Mouse (Mus musculus) hindbrain, embryonic 12.5 days (tissue): ENCODE results near the gene Arid5b. TPM values are rescaled to one million over a fixed set of nuclear protein-coding genes. Genes with fewer than 3 reads are reported as not detected.

Experiments
- ATAC-seq: fragments of 200-750 bp; cut with Nextera tagmentation; 2 replicates; pipeline ENCODE4 v1.8.0; 2017; ENCODE audit warnings: moderate TSS enrichment; ENCODE audit not compliant: low FRiP score
- H3K27ac ChIP-seq: fragments of 300-500 bp; sonication (generic); 2 replicates; pipeline ENCODE4 v1.5.1; 2016; ENCODE audit warnings: mild to moderate bottlenecking
- H3K27me3 ChIP-seq: fragments of 300-500 bp; sonication (generic); 2 replicates; pipeline ENCODE4 v1.6.1; 2016; ENCODE audit warnings: mild to moderate bottlenecking
- H3K36me3 ChIP-seq: fragments of 300-500 bp; sonication (generic); 2 replicates; pipeline ENCODE4 v1.6.1; 2016; ENCODE audit warnings: mild to moderate bottlenecking
- H3K4me1 ChIP-seq: fragments of 300-500 bp; sonication (generic); 2 replicates; pipeline ENCODE4 v1.6.1; 2016
- H3K4me2 ChIP-seq: fragments of 300-500 bp; sonication (generic); replicated peaks from 2 replicates; pipeline ENCODE4 v1.6.1; 2016; ENCODE audit warnings: mild to moderate bottlenecking
- H3K4me3 ChIP-seq: fragments of 300-500 bp; sonication (generic); 2 replicates; pipeline ENCODE4 v1.5.1; 2016; ENCODE audit warnings: mild to moderate bottlenecking
- H3K9ac ChIP-seq: fragments of 300-500 bp; sonication (generic); 2 replicates; pipeline ENCODE4 v1.6.1; 2016; ENCODE audit warnings: mild to moderate bottlenecking, moderate library complexity
- H3K9me3 ChIP-seq: fragments of 300-500 bp; sonication (generic); replicated peaks from 2 replicates; pipeline ENCODE4 v1.6.1; 2016; ENCODE audit warnings: mild to moderate bottlenecking
- WGBS: fragments of 180-500 bp; shearing (Covaris S2); methylation state at CpG from one replicate; pipeline ENCODE4 v1.1.7; 2016; 5-methylcytosine and 5-hydroxymethylcytosine counted together
- polyA plus RNA-seq: library from polyadenylated mRNA; unstranded; fragments of >200 nt; fragmentation: Nextera tagmentation; extraction: Ambion mirVana; gene quantifications from 2 replicates; pipeline ENCODE4 v1.2.1, GENCODE M21; 2016

The Arid5b gene
- polyA plus RNA-seq, 1 experiment from 2014 or later = 28.2 TPM

DNA sequence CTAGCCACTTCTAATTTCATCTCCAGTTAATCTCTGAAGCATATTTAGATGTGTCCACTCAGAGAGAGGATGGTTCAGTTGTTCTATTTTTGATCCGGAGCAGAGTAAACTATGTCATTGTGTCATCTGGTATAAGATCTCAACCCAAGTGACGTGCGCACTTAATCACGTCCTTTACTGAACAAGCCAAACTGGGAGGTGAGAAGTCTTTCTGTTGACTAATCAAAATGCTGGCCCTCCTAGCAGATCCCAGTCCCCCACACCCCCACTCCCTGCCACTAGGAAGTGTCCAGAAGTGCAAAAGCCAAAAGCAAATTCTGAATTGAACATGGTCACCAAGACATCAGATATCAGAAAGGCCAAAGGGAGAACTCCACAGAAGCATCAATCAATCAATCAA lies 144.0 kb downstream of the Arid5b start:
- ATAC-seq = no peak
- Histone ChIP-seq H3K36me3 (0 out of 2 replicates have a peak, but pooled peaks cover 7% of the 10 kb centered on the region), H3K9ac (no peak overlapping the region), H3K4me2 (no peak overlapping the region), H3K4me3 (no peak overlapping the region), H3K9me3 (no peaks in the 10 kb centered on the region), H3K27me3 (no peaks in the 10 kb centered on the region), H3K4me1 (peaks cover 36% of the 10 kb centered on the region), H3K27ac (no peak overlapping the region)
- WGBS = 82% methylated on average over 4 of the region's 4 CpGs

DNA sequence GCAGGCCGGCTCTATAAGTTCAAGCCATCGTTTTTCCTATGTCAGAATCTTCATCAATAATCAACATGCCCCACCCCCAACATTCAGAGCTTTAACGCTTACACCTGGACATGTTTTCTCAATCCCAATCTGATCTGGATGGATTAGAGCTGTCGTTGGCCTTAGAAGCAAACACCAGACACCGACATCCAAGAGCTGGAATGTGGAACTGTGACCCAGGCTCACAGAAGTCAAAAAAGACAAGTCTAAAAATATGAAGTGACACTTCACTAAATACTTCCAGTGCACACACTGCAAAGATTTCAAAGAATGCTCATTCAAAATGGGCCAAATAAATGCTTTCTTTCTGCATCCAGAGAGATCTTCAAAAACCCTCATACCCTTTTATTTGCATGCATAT lies 144.5 kb downstream of the Arid5b start:
- ATAC-seq = no peak
- no peaks in the 10 kb centered on the region for H3K9me3 ChIP-seq
- WGBS = 69% methylated on average over 5 of the region's 5 CpGs
- no peak overlapping the region for H3K9ac ChIP-seq
- no peaks in the 10 kb centered on the region for H3K27me3 ChIP-seq
- H3K4me3 ChIP-seq = no peak overlapping the region
- 0 out of 2 replicates have a peak, but pooled peaks cover 7% of the 10 kb centered on the region for H3K36me3 ChIP-seq
- H3K4me1 ChIP-seq = peaks cover 36% of the 10 kb centered on the region
- H3K27ac ChIP-seq = no peak overlapping the region
- H3K4me2 ChIP-seq = no peak overlapping the region

DNA sequence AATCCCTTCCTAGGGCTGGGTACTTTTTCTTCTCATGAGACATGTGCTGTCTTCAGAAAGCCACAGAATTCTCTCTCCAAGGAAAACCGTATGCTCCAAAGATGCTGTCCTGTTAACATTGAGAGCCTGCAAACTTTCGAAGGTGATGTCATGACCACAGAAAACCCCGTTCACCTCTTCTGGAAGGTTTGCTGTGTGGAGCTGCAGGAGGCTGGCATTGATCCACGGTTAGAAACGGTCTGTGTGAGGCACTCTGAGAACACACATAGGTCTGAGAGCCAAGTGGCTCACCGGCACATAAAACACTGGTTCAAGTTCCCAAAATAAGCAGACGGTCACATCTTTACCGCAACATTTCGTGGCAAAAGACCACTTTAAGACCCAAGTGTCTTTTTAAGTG lies 145.9 kb downstream of the Arid5b start:
- no peak for ATAC-seq
- no peak overlapping the region for H3K27ac ChIP-seq
- peaks cover 35% of the 10 kb centered on the region for H3K4me1 ChIP-seq
- H3K9me3 ChIP-seq = no peaks in the 10 kb centered on the region
- 94% methylated on average over 9 of the region's 9 CpGs for WGBS
- H3K4me3 ChIP-seq = no peak overlapping the region
- no peak overlapping the region for H3K4me2 ChIP-seq
- no peak overlapping the region for H3K9ac ChIP-seq
- 0 out of 2 replicates have a peak, but pooled peaks cover 7% of the 10 kb centered on the region for H3K36me3 ChIP-seq
- H3K27me3 ChIP-seq = no peaks in the 10 kb centered on the region

DNA sequence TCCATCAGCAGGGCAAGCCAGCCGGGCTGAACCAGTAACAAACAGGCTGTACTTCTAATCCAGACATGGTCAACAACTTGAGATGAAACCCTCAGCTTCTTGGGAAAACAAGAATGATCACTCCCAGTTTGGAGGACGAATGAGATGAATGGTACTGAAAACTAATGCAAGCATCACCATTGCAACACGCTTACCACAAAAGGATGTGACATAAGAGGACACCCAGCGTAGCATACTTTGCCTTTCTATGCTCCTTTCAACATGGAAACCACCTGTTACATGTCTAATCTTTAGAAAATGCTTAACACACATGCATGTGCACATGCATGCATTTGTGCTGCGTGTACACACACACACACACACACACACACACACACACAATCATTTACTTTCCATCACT lies 146.4 kb downstream of the Arid5b start:
- H3K4me3 ChIP-seq = no peak overlapping the region
- H3K36me3 ChIP-seq = 0 out of 2 replicates have a peak, but pooled peaks cover 7% of the 10 kb centered on the region
- H3K27ac ChIP-seq = no peak overlapping the region
- no peak overlapping the region for H3K9ac ChIP-seq
- ATAC-seq = no peak
- peaks cover 30% of the 10 kb centered on the region for H3K4me1 ChIP-seq
- H3K9me3 ChIP-seq = no peaks in the 10 kb centered on the region
- no peak overlapping the region for H3K4me2 ChIP-seq
- no peaks in the 10 kb centered on the region for H3K27me3 ChIP-seq
- WGBS = 92% methylated on average over 5 of the region's 5 CpGs

DNA sequence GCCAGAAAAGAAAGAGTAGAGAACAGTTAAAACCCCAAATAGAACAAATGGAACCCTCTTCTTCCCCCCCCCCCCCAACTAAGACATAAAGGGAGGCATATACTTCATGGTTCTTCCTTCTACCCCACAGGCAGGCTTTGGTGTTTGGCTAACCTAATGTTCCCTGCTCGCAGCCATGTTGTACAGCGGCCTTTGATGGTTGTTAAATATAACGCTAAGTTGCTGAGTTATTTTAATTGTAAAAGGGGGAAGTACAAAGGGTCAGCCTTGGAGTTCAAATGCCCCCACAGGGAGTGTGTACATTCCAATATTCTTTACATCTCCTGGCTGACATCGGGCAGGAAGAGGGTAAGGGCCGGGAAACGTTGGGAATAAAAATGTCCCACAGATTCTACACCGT lies 148.9 kb downstream of the Arid5b start:
- no peak overlapping the region for H3K27ac ChIP-seq
- H3K4me1 ChIP-seq = peaks cover 5% of the 10 kb centered on the region; the same call in 1 of the 2 replicates
- H3K9me3 ChIP-seq = no peaks in the 10 kb centered on the region
- H3K4me3 ChIP-seq = no peak overlapping the region
- 46% methylated on average over 7 of the region's 7 CpGs for WGBS
- no peak overlapping the region for H3K4me2 ChIP-seq
- no peak overlapping the region for H3K9ac ChIP-seq
- H3K36me3 ChIP-seq = 0 out of 2 replicates have a peak, but pooled peaks cover 7% of the 10 kb centered on the region
- ATAC-seq = no peak
- H3K27me3 ChIP-seq = no peaks in the 10 kb centered on the region

DNA sequence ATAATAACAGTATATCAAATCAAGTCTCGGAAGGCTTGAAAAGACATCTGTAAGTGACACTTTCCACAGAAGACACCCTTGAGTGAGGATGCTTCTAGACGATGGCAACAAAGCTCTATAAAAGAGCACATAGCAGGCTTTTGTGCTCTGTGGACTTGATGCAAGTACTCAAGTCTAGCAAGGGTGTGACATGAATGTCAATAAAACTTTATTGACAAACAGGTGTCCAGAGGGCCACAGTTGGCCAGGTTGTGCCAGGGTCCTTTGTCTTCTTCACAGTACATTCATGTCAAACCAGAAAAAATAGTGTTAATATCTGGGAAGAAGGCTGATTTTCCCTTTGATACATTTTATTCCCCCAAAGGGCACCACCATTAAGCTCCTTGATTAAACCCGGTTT lies 149.5 kb downstream of the Arid5b start:
- 0 out of 2 replicates have a peak, but pooled peaks cover 7% of the 10 kb centered on the region for H3K36me3 ChIP-seq
- no peak overlapping the region for H3K4me2 ChIP-seq
- H3K27ac ChIP-seq = no peak overlapping the region
- no peak for ATAC-seq
- peaks cover 4% of the 10 kb centered on the region; the same call in 1 of the 2 replicates for H3K4me1 ChIP-seq
- no peaks in the 10 kb centered on the region for H3K9me3 ChIP-seq
- H3K9ac ChIP-seq = no peak overlapping the region
- no peaks in the 10 kb centered on the region for H3K27me3 ChIP-seq
- no peak overlapping the region for H3K4me3 ChIP-seq
- WGBS = 83% methylated on average over 3 of the region's 3 CpGs

DNA sequence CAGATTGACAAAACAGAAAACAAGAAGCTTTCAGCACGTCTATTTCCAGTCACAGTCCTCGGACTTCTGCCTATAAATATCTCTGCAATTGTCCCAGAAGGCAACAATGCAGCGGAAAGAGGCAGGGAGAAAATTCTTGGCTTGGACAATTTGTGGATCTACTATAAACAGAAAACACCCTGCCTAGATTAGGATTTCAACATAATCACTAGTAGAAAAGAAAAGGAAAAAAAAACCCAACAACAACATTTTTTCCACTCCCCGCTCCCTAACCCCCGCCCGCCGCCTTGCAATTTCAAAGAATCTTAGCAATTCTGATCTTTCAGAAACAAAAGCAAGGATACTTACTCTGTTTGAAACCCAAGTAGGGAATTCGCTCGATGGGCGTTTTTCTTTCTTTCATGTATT lies 150.1 kb downstream of the Arid5b start:
- no peak for ATAC-seq
- H3K36me3 ChIP-seq = 0 out of 2 replicates have a peak, but pooled peaks cover 6% of the 10 kb centered on the region
- H3K27me3 ChIP-seq = no peaks in the 10 kb centered on the region
- WGBS = 73% methylated on average over 10 of the region's 10 CpGs
- no peak overlapping the region for H3K4me3 ChIP-seq
- H3K4me2 ChIP-seq = no peak overlapping the region
- H3K27ac ChIP-seq = no peak overlapping the region
- peaks cover 4% of the 10 kb centered on the region; the same call in 1 of the 2 replicates for H3K4me1 ChIP-seq
- H3K9me3 ChIP-seq = no peaks in the 10 kb centered on the region
- no peak overlapping the region for H3K9ac ChIP-seq

DNA sequence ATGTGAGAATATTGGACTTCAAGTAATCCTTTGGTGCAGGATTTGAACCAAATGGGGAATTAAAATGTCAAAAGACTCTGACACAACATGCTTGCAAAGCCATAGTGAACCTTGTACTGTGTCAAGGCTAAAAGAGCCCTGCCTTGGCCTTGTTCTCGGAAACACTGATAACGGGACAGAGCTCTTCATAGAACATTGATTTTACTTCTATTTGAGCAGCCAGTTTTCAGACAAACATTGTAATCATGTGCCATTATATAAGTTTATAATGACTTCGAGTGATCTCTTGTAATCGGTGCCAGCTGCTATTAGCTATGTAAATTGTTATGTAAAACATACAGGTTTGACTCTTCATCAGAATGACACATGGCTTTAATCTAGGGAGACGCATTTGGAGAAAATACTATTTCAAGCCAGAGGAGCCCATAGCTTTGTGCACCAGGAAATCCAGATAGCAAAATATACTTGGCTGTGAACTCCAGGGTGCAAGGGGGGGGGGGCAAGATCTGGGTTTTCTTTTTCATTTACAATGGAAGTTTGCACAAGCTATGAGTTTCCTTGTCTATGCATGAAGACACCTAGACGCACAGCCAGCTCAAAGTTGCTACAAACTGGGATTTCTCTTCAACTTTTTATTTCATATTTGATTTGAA lies 150.8 kb downstream of the Arid5b start:
- no peaks in the 10 kb centered on the region for H3K9me3 ChIP-seq
- no peaks in the 10 kb centered on the region for H3K36me3 ChIP-seq
- no peak overlapping the region for H3K27ac ChIP-seq
- H3K4me1 ChIP-seq = peaks cover 4% of the 10 kb centered on the region; the same call in 1 of the 2 replicates
- no peaks in the 10 kb centered on the region for H3K27me3 ChIP-seq
- no peak overlapping the region for H3K9ac ChIP-seq
- H3K4me2 ChIP-seq = no peak overlapping the region
- H3K4me3 ChIP-seq = no peak overlapping the region
- WGBS = 78% methylated on average over 6 of the region's 6 CpGs
- no peak for ATAC-seq

DNA sequence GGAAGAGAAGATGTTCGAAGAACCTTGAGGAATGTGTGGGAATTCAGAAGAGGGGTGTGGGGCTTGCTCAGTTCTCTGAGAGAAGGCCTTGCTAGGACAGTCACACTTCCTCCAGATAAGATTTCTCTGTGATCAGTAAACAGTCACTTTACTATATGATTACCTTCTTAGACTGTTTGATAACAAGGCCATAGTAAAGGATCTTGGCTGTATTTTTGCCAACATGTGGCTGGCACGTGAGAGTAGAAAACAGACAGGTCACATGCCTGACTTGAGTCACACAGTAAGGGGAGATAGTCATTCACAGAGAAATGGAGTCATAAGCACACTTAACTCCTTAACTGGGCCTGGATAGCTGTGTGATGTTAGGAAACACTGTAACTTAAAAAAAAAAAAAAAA lies 151.4 kb downstream of the Arid5b start:
- Histone ChIP-seq H3K9me3 (no peaks in the 10 kb centered on the region), H3K4me2 (no peak overlapping the region), H3K27me3 (no peaks in the 10 kb centered on the region), H3K4me1 (peaks cover 4% of the 10 kb centered on the region; the same call in 1 of the 2 replicates), H3K27ac (no peak overlapping the region), H3K4me3 (no peak overlapping the region), H3K9ac (no peak overlapping the region), H3K36me3 (no peaks in the 10 kb centered on the region)
- WGBS = 69% methylated on average over 2 of the region's 2 CpGs
- no peak for ATAC-seq

DNA sequence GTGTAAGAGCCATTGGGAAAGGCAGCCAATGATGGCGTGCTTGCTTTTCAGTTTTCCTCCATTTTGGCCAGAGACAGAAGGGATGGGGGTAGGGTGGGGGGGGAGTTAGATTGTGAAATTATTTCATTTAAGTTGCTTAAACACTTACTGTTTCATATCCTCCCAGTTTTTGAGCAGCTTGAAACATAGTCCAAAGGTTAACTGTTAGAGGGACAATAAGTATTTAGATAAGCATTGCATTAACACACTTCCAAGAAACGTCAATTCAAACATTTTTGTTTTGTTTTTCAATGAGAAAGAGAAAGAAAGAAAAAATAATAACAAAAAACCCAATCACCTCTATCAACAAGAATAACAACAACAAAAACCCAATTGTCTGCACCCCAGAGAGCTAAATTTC lies 152.0 kb downstream of the Arid5b start:
- Histone ChIP-seq H3K9ac (no peak overlapping the region), H3K4me2 (no peak overlapping the region), H3K4me3 (no peak overlapping the region), H3K36me3 (no peaks in the 10 kb centered on the region), H3K4me1 (peaks cover 4% of the 10 kb centered on the region; the same call in 1 of the 2 replicates), H3K27ac (no peak overlapping the region), H3K27me3 (no peaks in the 10 kb centered on the region), H3K9me3 (no peaks in the 10 kb centered on the region)
- 82% methylated on average over 2 of the region's 2 CpGs for WGBS
- no peak for ATAC-seq

DNA sequence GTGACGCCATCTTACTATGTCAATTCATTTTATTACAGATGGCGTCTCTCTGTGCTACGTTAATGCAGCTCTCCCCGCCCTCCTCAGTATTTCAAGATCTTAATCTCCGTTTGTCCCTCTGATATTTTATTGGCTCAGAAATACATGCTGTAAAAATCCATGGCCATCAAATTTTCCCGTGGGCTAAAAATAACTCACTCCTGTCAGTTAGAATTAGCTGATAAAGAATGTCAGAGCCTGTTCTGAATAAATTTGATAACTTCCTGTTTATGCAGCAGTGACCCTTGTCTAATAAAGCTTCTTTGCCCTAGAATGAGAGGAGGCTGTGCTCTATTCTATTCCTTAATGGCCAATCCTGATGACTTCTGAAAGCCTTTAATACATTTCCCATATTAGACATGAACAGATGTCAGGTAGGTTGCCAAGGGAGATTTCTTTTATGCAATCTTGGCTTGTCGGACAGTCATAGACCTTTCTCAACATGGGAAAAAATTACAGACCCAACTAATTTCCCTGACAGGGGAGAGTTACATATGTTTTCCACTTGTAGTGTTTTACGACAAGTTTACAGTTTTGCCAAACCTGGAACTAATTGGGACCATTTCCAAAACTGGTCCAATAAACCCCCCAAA lies 152.5 kb downstream of the Arid5b start:
- no peak for ATAC-seq
- H3K36me3 ChIP-seq = no peaks in the 10 kb centered on the region
- H3K27me3 ChIP-seq = no peaks in the 10 kb centered on the region
- H3K9me3 ChIP-seq = no peaks in the 10 kb centered on the region
- no peak overlapping the region for H3K4me2 ChIP-seq
- 67% methylated on average over 8 of the region's 8 CpGs for WGBS
- no peak overlapping the region for H3K4me3 ChIP-seq
- peaks cover 4% of the 10 kb centered on the region; the same call in 1 of the 2 replicates for H3K4me1 ChIP-seq
- no peak overlapping the region for H3K27ac ChIP-seq
- no peak overlapping the region for H3K9ac ChIP-seq

DNA sequence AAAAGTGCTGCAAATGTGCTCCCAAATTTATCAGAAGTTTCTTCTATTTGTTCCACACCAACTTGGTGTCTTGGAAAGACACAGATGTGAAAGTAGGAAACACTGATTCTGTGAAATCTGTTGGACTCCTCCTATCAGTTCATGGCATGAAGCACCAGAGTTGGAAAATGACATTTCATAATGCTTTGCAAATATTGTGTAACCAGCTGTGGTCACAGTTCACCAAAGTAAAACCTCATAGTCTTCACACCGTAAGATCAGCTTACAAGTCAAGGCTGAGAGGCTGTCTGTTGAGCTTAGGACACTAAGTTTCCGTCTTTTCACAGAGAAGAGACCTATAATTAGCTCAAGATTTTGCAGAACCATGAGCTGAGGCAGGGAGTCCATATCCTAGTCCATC lies 153.6 kb downstream of the Arid5b start:
- no peak overlapping the region for H3K4me2 ChIP-seq
- no peak overlapping the region for H3K9ac ChIP-seq
- no peak overlapping the region for H3K4me3 ChIP-seq
- no peaks in the 10 kb centered on the region for H3K27me3 ChIP-seq
- peaks cover 4% of the 10 kb centered on the region; the same call in 1 of the 2 replicates for H3K4me1 ChIP-seq
- WGBS = 90% methylated on average over 2 of the region's 2 CpGs
- no peak overlapping the region for H3K27ac ChIP-seq
- ATAC-seq = no peak
- H3K36me3 ChIP-seq = no peaks in the 10 kb centered on the region; the same call in 1 of the 2 replicates
- H3K9me3 ChIP-seq = no peaks in the 10 kb centered on the region

DNA sequence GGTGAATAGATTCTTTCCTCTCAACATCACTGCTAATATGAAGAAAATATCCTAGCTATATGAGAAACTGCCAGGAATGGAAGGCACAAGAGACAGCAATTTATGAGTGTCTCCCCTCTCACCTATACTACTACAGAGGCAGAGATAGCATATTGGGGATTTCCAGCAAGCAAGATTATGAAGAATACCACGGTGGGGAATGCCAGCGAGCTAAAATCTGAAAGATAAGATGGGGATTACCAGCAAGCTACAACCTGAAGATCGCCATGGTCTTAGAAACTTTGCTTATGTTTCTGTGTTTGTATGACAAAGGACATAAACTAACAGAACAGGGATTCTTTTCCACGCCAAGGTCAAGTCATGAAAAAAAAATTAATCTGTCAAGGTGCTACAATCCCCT lies 155.1 kb downstream of the Arid5b start:
- Histone ChIP-seq H3K36me3 (no peaks in the 10 kb centered on the region; the same call in 1 of the 2 replicates), H3K4me2 (no peak overlapping the region), H3K4me3 (no peak overlapping the region), H3K27me3 (no peaks in the 10 kb centered on the region), H3K4me1 (no peaks in the 10 kb centered on the region), H3K9ac (no peak overlapping the region), H3K9me3 (no peaks in the 10 kb centered on the region), H3K27ac (no peak overlapping the region)
- ATAC-seq = no peak
- WGBS = 91% methylated on average over 4 of the region's 4 CpGs
